Mouse (Mus musculus): Measurements from ENCODE around the gene Fnbp1.

DNA sequence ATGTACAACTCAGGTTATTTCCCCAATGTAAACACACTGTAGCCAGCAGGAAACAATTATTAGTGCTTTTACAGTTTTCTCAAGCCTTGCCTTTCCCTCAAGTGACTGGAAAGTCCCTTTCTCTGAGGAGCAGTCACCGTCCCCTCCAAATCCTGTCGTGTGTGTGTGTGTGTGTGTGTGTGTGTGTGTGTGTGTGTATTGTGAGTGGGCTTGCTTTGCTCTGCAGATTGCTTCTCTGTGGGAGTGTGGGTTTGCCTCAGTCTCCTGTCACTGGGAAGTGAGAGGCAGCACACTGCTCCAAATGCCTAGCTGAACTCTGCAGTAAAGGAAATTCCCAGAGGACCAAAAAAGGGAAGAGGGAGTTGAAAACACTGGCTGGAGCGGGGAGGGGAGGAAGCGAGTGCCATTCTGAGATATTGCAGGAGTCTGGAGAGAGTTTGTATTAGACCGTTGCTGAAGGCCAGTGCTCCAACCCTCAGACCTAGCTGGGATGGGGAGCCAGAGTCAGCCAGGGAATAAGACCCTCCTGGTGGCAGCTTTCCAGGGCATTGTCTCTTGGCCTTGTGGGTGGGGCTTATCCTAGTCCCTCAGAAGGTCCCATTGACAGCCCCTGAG lies 23.1 kb upstream of the Fnbp1 start:
- TF ChIP-seq CTCF (IDR thresholded peaks at IDR 0.05; ENCODE audit: low read depth) (no peak), EP300 (IDR thresholded peaks at IDR 0.05; ENCODE audit: low read depth) (no peak)

Data from liver, postnatal 0 days (tissue).